Mouse (Mus musculus) olfactory bulb, adult 2 months (tissue): Measurements from ENCODE around the gene Zfp420. TPM values are rescaled to one million over a fixed set of nuclear protein-coding genes. Genes with fewer than 3 reads are reported as not detected.
"Not testable (repeated sequence)": the region's sequence is repeated elsewhere in the genome, so short reads cannot be mapped to it uniquely, and the experiment has no call there.

ENCODE experiments used
- H3K27ac ChIP-seq: fragments of 200-500 bp; 2 replicates; pipeline ENCODE4 v1.5.1; 2012; ENCODE audit warnings: low read depth, low read length; ENCODE audit not compliant: insufficient read depth
- H3K4me1 ChIP-seq: fragments of 200-500 bp; 2 replicates; pipeline ENCODE4 v1.6.1; 2012; ENCODE audit warnings: low read length; ENCODE audit not compliant: control insufficient read depth, insufficient read depth
- H3K4me3 ChIP-seq: fragments of 200-500 bp; 2 replicates; pipeline ENCODE4 v1.5.1; 2012; ENCODE audit warnings: mild to moderate bottlenecking, low read depth, low read length, moderate library complexity; ENCODE audit not compliant: insufficient read depth
- CTCF ChIP-seq: fragments of 200-500 bp; IDR thresholded peaks from 2 replicates; pipeline ENCODE4 v1.5.1; 2012; ENCODE audit warnings: low read depth, mild to moderate bottlenecking, low read length, moderate library complexity; ENCODE audit not compliant: insufficient read depth
- POLR2A ChIP-seq: fragments of 200-500 bp; IDR thresholded peaks from 2 replicates; pipeline ENCODE4 v1.6.1; 2012; ENCODE audit warnings: mild to moderate bottlenecking, low read depth, low read length, moderate library complexity; ENCODE audit not compliant: insufficient read depth
- WGBS: fragments of 180-500 bp; shearing (Covaris S2); methylation state at CpG from one replicate; pipeline ENCODE4 v1.1.7; 2018; 5-methylcytosine and 5-hydroxymethylcytosine counted together
- polyA plus RNA-seq: library from polyadenylated mRNA; stranded (reverse); fragments of >200 nt; gene quantifications from 2 replicates; pipeline ENCODE4 v1.2.4, GENCODE M21; 2012; ENCODE audit warnings: low replicate concordance; ENCODE audit not compliant: missing spikeins, insufficient read depth, insufficient read length

Gene Zfp420
- polyA plus RNA-seq, 1 experiment, result not detected

DNA sequence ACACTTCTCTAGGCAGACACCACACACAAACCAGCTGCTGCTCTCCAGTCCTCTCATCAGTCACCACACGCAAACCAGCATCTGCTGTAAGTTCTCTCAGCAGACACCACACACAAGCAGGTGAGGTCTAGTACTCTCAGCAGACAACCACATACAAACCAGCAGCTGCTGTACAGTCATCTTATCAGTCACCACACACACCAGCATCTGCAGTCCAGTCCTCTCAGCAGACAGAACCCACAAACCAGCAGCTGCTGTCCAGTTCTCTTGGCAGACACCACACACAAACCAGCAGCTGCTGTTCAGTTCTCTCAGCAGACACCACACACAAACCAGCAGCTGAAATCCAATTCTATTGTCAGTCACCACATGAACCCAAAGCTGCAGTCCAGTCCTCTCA, 23.0 kb upstream of the Zfp420 start:
- no peak overlapping the region for H3K27ac ChIP-seq
- H3K4me1 ChIP-seq, result no peaks in the 10 kb centered on the region
- no peak overlapping the region for H3K4me3 ChIP-seq
- 74% methylated on average over 1 of the region's 1 CpGs for WGBS
- TF ChIP-seq CTCF, result no peak

DNA sequence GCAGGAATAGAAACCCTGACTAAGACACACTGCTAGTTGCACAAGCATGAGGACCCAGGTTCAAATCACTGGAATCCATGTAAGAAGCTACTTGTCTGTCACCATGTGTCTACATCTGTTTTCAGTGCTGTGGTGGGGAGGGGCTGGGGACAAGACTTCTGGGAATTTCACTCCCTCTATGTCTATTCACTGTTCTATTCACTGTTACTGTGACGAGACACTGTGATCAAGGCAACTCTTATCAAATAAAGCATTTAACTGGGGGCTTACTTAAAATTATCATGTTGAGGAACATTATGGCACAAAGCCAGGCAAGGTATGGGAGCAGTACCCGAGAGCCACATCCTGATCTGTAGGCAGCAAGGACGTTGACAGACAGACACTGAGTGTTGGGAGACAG, 20.5 kb upstream of the Zfp420 start:
- H3K27ac ChIP-seq, result no peak overlapping the region
- WGBS, result 88% methylated on average over 3 of the region's 3 CpGs
- TF ChIP-seq CTCF, result no peak
- no peak for TF ChIP-seq POLR2A
- no peak overlapping the region for H3K4me3 ChIP-seq
- H3K4me1 ChIP-seq, result no peaks in the 10 kb centered on the region

DNA sequence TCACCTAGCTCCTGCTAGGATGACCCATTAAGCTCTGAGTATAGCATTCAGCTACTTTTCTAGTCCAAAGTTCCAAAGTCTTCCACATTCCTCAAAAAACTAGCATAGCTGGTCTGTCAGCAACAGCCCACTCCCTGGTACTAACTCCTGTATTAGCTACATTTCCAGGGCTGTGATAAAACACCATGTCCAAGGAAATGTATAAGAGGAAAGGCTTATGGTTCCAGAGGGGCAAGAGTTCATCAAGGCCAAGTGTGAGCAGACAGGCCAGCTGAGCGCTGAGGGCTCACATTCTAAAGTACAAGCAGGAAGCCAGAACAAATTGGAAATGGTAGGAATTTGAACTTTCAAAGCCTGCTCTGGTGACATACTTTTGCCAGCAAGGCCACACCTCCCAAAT, 17.7 kb upstream of the Zfp420 start:
- Histone ChIP-seq H3K4me1 (no peaks in the 10 kb centered on the region), H3K27ac (no peak overlapping the region), H3K4me3 (no peak overlapping the region)
- 95% methylated on average over 1 of the region's 1 CpGs for WGBS
- TF ChIP-seq CTCF, result no peak
- TF ChIP-seq POLR2A, result no peak

GRCm38 (mm10) chr7:29844616-29845015, 15.2 kb upstream of the Zfp420 start:
- TF ChIP-seq CTCF (no peak), POLR2A (no peak)
- WGBS, result 82% methylated on average over 5 of the region's 5 CpGs
- H3K4me1 ChIP-seq, result no peaks in the 10 kb centered on the region
- no peak overlapping the region for H3K4me3 ChIP-seq
- no peak overlapping the region for H3K27ac ChIP-seq

- H3K4me3 ChIP-seq, result peak overlapping the region; percentile 76
- no peak overlapping the region for H3K27ac ChIP-seq
- H3K4me1 ChIP-seq, result peaks cover 6% of the 10 kb centered on the region; the same call in 1 of the 2 replicates
- TF ChIP-seq CTCF (no peak), POLR2A (no peak)
- WGBS, result 40% methylated on average over 9 of the region's 9 CpGs
Measured at GRCm38 (mm10) chr7:29852831-29853218, 7.0 kb upstream of the Zfp420 start.

GRCm38 (mm10) chr7:29853219-29853842, 6.4 kb upstream of the Zfp420 start, which contains the start of gene Zfp940:
TSS of gene Zfp940 (minus strand) at chr7:29853669.
- H3K27ac ChIP-seq, result peak within 1 kb of the TSS; percentile 10; the same call in 1 of the 2 replicates
- WGBS, result under 1% methylated on average over 21 of the region's 21 CpGs
- peak within 1 kb of the TSS; percentile 76 for H3K4me3 ChIP-seq
- no peak for TF ChIP-seq CTCF
- peak; percentile 32; the same call in 1 of the 2 replicates for TF ChIP-seq POLR2A
- peaks cover 6% of the 10 kb centered on the region; the same call in 1 of the 2 replicates for H3K4me1 ChIP-seq

- no peak overlapping the region for H3K4me3 ChIP-seq
- 89% methylated on average over 7 of the region's 7 CpGs for WGBS
- TF ChIP-seq POLR2A, result no peak
- TF ChIP-seq CTCF, result no peak
- H3K4me1 ChIP-seq, result no peaks in the 10 kb centered on the region
- H3K27ac ChIP-seq, result no peak overlapping the region
Measured at GRCm38 (mm10) chr7:29861660-29862059, 1.9 kb downstream of the Zfp420 start.

GRCm38 (mm10) chr7:29874256-29874655, 14.5 kb downstream of the Zfp420 start:
- no peak overlapping the region for H3K27ac ChIP-seq
- no peaks in the 10 kb centered on the region for H3K4me1 ChIP-seq
- 96% methylated on average over 10 of the region's 10 CpGs for WGBS

GRCm38 (mm10) chr7:29877561-29877960, 17.8 kb downstream of the Zfp420 start:
- WGBS, result 96% methylated on average over 9 of the region's 9 CpGs
- H3K27ac ChIP-seq, H3K4me3 ChIP-seq, H3K4me1 ChIP-seq: not testable (repeated sequence)

More at GRCm38 (mm10) chr7:29874256-29874655, 14.5 kb downstream of the Zfp420 start:
- no peak overlapping the region for H3K4me3 ChIP-seq
- TF ChIP-seq CTCF (no peak), POLR2A (no peak)

- no peaks in the 10 kb centered on the region for H3K4me1 ChIP-seq
- TF ChIP-seq CTCF (no peak), POLR2A (no peak)
- no peak overlapping the region for H3K4me3 ChIP-seq
- 52% methylated on average over 7 of the region's 7 CpGs for WGBS
- H3K27ac ChIP-seq, result no peak overlapping the region
Measured at GRCm38 (mm10) chr7:29880056-29880455, 20.3 kb downstream of the Zfp420 start.

DNA sequence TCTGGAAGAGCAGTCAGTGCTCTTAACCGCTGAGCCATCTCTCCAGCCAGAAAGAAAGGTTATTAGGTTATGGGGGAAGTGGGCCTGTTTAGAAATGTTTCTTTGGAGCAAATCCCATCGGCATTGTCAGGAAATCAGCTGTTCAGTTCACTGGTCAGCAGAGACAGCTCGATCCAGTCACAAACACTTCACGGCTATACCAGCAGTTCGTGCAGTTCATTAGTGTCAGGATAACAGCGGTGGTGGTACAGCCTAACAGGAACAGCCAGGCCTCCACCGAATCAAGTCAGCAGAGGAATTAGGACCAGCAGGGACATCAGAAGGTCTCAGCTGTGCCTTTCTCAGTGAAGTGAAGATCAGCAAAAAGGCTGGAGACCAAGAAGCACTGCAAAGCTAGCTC, 21.1 kb downstream of the Zfp420 start:
- H3K4me1 ChIP-seq, result no peaks in the 10 kb centered on the region
- WGBS, result 82% methylated on average over 7 of the region's 7 CpGs

More for the DNA sequence above, 21.1 kb downstream of the Zfp420 start:
- TF ChIP-seq POLR2A (no peak), CTCF (no peak)
- no peak overlapping the region for H3K27ac ChIP-seq
- H3K4me3 ChIP-seq, result no peak overlapping the region
